Mouse (Mus musculus) urinary bladder, adult 18-20 months (tissue): ENCODE measurements at regions not wholly inside any gene's neighbourhood (a gene's known extent, or its start where the extent isn't known, plus 50 kb on each side); places are given as distances from the start of the nearest gene placed in this dataset.

Experiments used
- DNase-seq, 2 experiments: peaks; one replicate each; pipeline ENCODE4 v3.0.0; 2022; ENCODE audit warnings: low spot score in 2 of 2, mixed read lengths in 2 of 2

DNA sequence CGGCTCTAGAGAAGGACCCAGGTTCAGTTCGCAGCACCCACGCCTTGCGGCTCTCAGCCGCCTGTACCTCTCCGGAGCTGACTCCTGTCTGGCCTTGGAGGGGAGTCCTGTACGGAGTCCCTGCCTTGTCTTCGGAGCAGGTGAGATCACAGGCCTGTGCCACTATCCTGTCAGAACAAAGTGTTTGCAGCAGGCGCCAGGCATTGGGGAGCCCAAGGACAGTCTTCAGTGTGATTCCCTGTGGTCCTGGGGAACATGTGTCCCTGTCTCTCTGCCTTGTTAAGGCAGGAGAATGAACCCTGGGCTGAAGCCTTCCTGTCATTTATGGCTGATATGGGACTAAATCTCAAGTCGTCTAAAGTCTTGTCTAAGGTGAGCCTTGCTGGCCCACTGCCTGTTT lies 176.5 kb downstream of the Vrk1 start:
- no peak for DNase-seq

DNA sequence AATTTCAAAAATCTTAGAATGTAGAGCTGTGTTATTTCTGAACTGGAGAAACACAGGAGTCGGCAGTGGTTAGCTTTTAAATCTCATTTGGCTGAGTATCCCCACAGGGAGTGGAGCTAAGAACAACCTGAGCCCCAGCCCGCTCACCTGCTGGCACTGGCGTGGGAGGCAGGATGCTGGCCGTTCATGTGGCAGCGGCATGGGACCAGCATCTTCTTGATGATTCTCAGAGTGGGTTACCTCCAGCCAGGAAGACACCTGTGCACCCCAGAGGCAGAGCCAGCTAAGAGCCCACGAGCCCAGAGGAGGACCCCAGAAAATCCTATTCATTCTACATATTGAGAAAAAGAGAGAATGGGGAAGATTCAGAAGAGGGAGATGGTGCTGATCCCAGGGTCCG lies 181.7 kb downstream of the Vrk1 start:
- no peak for DNase-seq

DNA sequence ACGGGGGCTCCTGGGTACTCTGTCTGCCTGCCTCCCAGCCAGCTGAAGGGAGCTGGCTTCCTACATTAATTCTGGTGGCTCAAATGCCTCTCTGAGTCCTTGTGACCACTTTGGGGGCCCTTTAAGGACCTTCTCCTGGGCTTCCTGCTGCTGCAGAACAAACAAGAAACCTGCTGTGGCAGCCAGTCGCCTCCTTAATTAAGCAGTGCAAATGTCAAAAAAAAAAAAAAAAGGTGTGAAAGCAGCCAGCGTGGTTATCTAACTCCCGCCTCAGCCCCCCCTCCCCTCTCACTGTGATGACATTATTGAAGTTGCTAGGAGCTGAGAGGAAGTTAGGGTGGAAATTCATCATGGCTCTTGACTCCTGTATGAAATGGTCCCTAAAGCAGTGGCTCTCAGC lies 189.3 kb downstream of the Vrk1 start:
- DNase-seq = no peak

DNA sequence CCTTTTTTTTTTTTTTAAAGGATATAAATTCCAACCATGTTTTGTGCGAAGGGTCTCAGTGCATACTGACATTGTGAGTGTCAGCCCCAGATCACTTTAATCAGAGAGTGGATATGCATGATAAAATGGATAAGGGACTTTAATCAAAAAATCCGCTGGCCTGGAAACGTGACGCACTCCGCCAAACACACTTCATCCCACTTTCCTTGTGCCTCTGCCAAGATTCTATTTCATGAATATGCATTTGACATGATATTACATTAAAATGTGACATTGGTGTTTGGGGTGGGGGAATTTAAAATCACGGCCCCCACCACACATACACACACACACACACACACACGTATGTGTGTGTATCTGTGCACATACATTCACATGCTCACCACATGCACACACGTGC lies 193.5 kb downstream of the Vrk1 start:
- DNase-seq = no peak

DNA sequence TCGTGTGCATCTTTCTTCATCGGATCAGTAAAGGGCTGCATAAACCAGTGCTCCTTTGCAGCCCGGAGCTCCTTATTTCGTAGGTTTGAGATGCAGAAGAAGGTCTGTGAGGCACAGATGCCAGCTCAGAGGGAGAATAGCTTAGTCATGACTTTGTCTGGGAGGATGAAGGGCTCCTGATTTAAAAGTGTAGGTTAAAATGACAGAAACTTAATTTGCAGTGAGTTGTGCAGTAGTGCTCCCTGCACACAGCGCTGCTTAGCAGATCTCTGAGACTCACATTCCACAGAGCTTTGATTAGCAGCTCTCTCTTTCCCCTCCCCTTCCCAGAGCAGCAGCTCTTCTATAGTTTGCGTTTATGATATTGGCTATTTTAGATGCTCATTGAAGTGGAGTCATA lies 200.9 kb downstream of the Vrk1 start:
- DNase-seq = no peak

DNA sequence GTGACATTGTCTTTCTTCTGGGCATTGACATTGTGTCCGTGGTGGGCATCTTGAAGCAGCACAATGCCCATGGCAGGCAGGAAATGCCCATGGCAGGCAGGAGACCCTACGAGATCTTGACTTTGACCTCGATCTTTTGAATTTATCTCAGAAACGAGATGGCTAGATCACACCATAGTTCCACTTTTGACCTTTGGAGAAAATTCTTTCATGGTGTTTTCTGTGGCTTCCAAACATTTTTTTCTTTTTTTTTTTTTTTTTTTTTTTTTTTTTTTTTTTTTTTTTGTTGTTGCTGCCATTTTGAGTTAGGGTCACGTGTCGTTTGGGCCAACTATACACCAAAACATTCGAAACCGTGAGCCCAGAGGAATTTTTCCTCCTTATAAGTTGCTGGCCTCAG lies 201.5 kb downstream of the Vrk1 start:
- DNase-seq = no peak

DNA sequence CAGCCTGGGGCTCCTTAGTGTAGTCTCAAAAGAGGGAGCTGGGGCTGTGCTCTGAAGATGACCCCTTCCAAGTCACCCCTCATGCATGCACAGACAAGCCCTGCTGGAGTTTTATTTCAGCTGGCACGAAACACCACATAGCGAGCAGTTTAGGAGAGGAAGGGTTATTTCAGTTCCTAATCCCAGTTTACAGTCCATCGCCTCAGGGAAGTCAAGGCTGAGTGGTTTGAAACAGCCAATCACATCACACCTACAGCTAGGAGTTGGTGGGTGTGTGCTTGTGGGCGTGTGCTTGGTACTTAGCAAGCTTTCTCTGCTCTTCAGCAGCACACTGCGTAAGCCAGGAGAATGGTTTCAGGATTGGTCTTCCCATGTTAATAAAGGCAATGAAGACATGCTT lies 202.4 kb downstream of the Vrk1 start:
- no peak for DNase-seq

DNA sequence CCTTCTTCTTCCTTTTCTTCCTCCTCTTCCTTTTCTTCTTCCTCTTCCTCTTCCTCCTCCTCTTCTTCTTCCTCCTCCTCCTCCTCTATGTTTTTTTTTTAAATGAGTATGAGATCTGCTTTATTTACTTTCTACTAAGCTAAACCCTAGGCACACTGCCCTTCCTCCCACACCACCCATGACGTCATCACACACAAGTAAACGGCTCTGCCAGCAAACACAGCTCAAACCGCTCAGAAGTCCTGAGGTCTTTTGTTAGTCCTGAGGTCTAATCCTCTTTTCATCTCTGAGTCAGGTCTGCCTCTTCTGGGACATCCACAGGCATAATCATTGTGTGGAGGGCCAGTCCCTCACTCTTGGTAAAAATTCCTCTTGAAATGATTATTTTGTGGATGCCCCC lies 210.0 kb downstream of the Vrk1 start:
- no peak for DNase-seq

DNA sequence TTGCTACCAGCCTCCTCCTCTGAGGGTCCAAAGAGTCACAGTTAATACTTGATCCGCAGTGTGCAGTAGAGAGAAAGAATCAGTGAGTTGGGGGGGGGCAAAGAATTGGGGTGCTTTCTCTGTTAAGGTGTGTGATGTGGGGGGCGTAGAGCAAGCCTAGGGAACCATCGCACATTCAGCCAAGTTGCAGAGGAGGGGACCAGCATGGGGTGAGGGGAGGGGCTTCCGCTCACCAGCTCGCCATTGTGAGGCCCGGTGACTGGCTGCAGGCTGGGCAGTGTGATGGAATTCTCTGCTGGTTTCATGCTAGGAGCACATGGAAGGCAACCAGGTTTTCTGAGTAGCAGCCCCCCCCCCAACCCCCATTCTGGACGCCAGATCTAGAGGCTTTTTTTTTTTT lies 216.2 kb downstream of the Vrk1 start:
- no peak for DNase-seq

DNA sequence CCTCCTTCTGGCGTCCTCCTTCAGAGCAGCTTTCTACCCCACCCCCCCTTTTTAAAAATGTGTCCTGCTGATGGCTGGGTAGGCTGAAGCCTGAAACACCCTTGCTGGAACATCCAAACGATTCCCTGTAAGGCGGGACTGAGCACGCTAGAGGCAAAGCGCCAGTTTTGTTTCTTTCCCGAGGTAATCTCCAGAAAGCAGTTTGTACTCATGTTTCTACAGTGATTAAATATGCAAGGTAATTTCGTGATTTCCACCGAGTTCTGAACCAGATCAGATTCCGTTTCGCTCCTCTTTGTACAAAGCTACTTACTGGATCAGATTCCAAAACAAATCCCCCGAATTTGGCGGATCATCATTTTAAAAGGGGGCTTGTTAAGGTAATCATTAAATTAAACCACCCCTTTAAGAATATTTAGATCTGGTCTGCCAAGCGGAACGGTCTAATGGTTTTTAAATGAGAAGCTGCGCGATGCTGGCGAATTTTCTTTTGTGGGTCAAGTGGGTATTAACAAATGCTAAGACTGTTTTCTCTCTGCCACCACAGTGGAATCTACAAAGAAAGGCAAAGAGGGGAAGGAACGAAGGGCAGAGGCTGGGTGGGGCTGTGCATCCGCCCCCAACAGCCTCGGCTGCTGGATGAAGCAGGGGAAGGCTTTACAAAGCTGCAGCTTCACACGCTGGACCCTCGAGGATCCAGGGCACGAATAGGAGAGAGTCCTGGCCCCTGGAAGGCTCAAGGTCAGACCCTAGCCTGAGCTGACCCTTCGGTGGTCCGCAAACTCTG lies 216.9 kb downstream of the Vrk1 start:
- DNase-seq = no peak

DNA sequence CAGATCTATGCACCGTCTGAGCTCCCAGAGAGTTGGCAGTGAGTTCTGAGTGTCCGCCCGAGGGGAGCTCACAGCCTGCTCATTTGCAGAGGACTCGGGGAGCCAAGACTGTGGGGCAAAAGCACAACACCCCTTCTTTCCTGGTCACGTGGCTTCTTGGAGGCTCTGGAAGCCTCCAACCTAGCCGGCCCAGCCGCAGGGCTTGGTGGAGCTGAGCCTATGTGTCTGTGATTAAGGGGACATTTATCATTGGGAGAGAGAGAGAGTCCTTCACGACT lies 217.5 kb downstream of the Vrk1 start:
- DNase-seq = no peak

DNA sequence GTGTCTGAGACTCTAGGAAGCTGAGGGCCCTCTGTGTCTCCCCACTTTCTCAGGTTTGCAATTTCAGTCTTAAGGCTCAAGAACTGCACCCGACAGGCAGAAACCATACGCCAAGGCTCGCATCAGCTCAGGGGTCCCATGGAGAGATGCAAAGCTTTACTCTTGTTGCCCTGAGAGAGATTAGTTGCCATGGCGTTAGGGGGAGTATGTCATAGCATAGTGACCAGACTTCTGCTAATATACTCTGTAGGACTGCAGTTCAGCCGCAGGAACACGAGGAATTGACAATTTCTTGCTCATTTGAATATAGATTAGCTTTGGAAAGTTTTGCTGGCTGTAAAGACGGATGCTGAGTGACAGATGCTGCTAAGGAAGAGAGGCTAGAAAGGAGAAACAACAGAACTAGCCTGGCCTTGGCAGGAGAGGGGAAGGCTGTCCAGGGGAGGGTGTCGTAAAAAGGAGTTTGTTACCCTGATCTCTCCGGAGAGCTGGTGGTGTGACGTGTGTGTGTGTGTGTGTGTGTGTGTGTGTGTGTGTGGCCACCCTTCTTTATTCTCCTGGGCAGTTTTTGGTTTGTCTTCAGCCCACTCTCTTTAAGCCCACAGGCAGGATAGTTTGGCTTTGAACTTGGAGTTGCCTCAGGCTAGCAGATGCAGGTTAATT lies 235.3 kb downstream of the Vrk1 start:
- DNase-seq = no peak

DNA sequence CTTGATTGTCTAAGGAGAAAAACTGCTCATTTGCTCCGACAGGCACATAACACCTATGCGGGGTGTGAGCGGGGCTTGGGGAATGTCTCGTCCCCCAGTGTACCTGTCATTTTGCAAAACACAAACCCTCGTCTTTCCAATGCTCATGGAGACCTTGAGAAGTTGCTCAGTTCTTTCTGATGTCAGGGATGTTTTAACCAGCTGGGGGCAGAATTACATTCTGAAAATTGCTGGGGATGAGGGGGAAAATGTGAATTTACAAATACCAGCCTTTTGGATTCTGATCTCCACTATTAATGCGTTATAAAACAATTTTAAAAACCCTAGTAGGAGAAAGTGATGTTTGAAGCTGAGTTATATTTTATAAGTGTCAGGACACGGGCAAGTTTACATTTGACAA lies 263.6 kb downstream of the Vrk1 start:
- no peak for DNase-seq

DNA sequence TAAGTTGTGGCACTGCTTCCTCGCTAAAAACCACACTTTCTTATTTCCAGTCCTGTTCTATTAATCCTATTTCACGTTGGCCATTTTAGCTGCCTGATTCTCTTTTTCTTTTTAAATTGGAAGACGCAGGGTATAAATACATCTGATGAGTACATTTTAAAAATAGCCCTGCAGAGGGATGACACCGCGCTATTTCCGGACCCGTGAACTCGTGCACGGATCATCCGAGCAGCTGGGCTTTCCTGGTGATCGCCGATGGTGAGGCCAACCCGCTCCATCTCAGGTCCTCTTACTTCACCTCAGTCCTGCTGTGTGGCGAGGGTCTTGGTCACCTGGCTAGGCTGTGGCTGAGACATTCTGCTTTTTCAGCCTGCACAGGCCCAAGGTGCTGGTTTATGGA lies 267.9 kb downstream of the Vrk1 start:
- no peak for DNase-seq

DNA sequence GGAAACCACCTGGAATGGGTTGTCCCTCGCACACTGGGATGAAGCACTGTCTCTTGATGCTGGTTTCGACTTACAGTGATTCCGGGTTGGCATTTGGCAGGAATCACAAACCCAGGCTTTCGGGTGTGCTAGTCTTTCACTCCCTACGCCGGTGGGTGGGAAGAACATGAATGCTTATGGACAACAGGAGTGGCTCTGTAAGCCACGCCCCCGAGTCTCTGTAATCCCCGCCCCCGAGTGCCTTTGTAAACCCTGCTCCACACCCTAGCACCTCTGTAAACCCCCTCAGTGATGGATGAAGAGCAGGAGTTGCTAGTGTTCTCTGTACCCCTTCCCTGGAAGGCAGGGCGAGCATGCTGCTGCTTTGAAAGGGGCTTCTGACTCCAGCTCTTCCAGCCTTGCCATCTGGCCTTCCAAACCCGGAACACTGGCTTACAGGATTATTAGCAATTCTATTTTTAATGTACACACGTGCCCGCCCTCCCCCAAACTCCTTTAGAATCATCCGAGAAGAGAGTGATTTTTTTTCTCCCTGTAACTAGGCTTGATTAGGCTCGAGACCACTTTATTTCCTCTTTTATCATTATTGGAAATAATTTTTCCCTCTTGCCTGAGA lies 272.6 kb downstream of the Vrk1 start:
- no peak for DNase-seq

DNA sequence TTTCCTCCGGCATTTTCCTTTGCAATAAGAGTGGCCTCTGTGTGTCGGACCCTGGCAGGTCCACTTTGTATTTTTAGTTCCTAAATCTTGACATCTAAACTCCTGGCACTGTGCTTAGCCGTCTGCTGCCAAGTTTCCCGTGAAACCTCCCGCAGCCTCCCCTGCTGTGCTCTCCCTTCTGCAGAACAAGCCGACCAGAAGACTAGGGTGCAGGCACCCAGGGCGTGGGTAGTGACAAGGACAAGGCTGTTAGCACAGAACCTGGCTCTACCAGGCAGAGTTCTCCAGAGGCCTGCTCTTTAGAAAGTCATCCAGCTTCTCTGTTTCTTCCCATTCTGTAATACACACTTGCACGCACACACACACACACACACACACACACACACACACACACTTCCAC lies 274.8 kb downstream of the Vrk1 start:
- DNase-seq = no peak

DNA sequence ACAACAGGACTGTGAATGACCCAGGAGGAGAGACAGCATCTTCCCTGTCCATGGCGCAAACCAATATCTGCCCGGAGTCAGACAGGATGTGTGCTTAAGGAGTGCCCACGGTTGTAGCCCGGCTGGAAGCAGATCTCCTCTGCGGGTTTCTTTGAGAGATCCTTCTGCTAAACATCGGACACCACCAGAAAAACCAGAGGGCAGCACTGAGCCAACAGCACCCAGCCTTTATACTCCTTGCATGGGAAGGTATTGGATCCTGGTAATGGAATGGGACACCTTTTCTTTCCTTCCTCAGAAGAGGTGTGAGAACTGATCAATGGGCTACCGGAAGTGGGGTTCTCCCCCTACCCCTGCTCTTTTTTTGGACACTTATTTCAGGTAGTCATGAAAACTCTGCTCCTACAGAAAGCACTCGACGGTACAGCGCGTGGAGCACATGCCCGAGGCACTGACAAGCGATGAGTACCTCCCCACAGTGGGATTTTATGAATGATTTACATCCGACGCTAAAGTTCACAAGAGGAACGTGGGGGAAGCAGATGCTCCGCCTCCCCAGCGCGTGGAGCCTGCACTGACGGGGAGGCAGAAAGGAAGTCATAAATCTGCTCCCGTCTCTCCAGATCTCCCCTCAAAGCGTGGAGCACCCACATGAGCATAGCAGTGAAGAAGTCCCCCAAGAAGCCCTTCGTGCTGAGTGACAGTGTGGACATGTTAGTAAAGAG lies 278.9 kb downstream of the Vrk1 start:
- no peak for DNase-seq

DNA sequence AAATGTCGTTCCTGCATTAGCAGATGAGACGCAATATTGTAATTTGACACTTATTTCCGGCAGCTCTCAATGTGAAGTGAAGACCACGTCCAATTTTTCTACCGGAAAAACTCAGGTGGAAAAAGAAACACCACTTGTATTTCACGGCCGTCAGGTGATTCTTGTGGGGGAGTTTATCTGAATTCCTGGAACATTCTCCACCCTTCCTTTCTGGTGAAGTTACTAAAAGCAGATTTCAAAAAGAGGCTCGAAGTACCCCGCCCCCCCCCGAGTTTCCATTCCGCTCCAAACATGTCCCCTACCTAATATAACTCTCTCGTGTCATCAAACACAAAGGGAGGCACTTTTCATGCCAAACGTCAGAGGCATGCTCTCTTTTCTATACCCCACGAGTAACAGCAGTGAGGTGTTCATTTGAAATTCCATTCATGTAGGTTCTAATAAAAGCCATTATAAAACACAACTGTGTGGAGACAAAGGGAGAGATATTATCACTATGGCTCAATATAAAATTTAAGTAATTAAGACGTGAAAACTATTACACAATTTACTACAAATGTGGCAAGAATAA lies 281.5 kb downstream of the Vrk1 start:
- no peak for DNase-seq

DNA sequence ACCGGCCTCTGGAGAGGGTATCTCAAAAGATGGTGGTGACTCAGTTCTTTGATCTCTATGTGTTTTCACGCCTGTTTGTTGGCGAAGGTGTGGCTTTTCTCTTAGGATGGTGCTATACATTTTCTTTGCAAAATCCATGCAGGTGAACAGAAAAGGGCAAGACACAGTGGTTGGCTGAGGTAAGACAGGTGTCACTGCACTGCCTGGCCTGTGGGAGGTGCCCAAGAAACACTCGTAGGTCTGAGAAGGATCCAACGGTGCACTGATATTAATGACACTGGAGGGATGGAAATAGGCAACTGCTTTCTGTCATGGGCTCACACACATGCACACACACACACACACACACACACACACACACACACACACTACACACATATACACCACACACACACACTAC lies 283.1 kb downstream of the Vrk1 start:
- no peak for DNase-seq

DNA sequence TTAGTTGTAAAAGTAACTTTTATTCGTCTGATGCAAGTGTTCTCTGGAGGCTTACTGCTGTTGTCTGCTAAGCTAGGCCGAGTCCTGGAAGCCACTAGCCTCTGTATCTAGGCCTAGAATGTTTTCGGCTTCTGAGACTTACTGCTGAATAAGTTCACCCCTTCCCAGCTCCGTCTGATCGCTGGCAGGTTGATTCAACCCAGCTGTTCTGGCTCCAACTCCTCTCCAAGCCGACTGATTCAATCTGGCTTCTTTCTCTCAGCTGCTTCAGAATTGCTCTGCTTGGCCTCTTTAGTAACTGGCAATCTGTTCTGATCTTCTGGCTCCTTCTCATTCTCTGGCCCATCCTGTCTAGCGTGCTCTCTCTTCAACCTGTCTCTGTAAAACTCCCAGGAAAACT lies 285.6 kb downstream of the Vrk1 start:
- DNase-seq = no peak

DNA sequence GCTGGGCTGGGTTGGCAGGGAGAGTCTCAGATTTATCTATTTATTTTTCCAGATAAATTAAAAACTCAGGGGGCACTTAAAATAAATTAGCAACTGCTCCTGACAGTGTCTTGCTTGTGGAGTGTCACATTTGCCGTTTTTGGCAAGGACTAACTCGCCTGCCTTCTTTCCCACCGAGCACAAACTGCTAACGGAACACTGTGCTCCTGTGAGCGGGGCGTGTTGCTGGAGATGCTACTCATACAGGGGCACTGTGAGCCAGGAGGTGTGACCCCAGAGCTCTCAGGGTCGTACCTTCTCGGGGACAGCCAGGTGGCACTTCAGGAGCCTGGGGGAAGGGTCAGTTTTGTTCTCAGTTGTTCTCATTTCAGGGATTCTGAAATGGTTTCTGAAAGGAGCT lies 292.6 kb downstream of the Vrk1 start:
- DNase-seq = no peak

DNA sequence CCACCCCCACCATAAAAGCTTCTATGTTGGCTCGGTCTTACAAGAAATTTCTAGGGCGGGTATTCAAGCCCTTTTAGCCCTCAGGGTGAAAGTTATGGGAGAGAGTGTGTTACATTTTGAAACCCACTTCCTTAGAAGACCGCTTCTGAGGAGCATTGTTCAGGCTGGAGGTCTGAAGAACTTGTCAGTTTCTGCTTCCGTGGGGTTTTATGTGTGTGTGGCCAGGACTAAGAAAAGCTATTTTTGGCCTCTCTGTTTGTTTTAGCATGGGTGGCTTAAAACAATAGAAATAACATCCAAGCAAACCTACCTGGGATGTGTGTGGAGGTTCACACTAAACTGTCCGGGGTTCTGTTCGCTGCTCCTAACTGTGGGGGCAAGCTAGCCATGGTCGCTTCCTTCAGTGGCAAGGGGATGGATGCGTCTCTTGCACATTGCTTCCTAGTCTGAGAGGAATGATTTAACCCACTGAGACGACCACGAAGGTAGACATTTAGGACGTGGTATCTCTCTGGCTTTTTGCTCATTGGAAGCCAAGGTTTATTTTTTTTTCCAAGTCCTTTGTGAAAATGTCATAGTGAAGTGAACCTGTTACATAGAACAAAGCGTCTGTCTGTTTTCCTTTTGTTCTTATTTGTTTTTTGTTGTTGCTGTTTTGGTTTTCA lies 298.4 kb downstream of the Vrk1 start:
- no peak for DNase-seq
